In genomic region chr9:36916362-36916761, GRCm38 (mm10) we compare ENCODE assay signal across 8 mouse cellular contexts.
DNase-seq lines count a peak whose midpoint lies in the region; ATAC-seq lines count a peak whose summit lies in the region.

No protein-coding gene starts in this region.

- H3K9me3 ChIP-seq in hindbrain, embryonic 15.5 days = no peaks in the 10 kb centered on the region

- 0 out of 2 replicates have a peak, but pooled peaks have one; percentile 52 for ATAC-seq in hindbrain, embryonic 15.5 days (ENCODE audit: low FRiP score, low read depth)
- ATAC-seq in megakaryocyte, adult 5-6 weeks (ENCODE audit: poor library complexity, severe bottlenecking) = peak; percentile 86

- H3K4me3 ChIP-seq in hindbrain, embryonic 15.5 days = no peak overlapping the region

- WGBS in hindbrain, embryonic 15.5 days = 8% methylated on average over 6 of the region's 6 CpGs

- no peaks in the 10 kb centered on the region for H3K27me3 ChIP-seq in hindbrain, embryonic 15.5 days

- H3K9ac ChIP-seq in hindbrain, embryonic 15.5 days = no peak overlapping the region

- H3K4me1 ChIP-seq in hindbrain, embryonic 15.5 days (replicated peaks) = peaks cover 10% of the 10 kb centered on the region; the same call in 1 of the 2 replicates

- 0 out of 2 replicates have a peak overlapping the region, but pooled peaks have one; percentile 10 for H3K4me2 ChIP-seq in hindbrain, embryonic 15.5 days

- H3K36me3 ChIP-seq in hindbrain, embryonic 15.5 days = no peaks in the 10 kb centered on the region

- peak; percentile 79 for DNase-seq in R1 (ENCODE audit: low read depth, low spot score)
- DNase-seq in cerebellum, postnatal 25 days = peak; percentile 89 to 92
- peak; percentile 85 for DNase-seq in gastrocnemius, adult 18-20 months (ENCODE audit: low spot score)
- peak; percentile 73 to 87 for DNase-seq in layer of hippocampus, postnatal 25 days (ENCODE audit: extremely low spot score in 1 of 2, low spot score in 1 of 2)
- DNase-seq in right cerebral cortex, adult 2 months (ENCODE audit: low spot score in 2 of 2) = peak; percentile 91 to 92
- DNase-seq in urinary bladder, postnatal 36 days (ENCODE audit: low spot score in 2 of 2) = peak; percentile 69 to 77

- H3K27ac ChIP-seq in hindbrain, embryonic 15.5 days (replicated peaks) = 0 out of 2 replicates have a peak overlapping the region, but pooled peaks have one; percentile 26
